Comparison of ENCODE assay signal across 8 mouse cellular contexts in the genomic region with DNA sequence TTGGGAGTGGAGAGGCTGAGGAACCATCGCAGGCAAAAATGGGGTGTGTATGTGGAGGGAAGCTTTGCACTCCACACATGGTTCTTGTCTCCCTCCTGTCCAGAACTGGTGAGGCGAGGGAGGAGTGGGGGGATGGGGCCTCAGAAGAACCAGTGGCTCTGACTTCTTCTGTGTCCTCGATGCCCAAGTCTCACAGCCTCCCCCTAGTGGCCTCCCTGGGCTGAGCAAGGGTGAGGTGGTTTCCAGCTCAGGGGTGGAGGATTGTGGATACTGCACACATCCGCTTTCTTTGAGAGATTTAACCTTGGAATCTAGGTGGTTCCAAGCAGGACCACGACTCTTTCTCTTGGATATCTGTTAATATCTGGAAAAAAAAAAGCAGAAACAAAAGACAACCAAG. TPM values are rescaled to one million over a fixed set of nuclear protein-coding genes. Genes with fewer than 3 reads are reported as not detected.
DNase-seq lines count a peak whose midpoint lies in the region; ATAC-seq and TF ChIP-seq lines count a peak whose summit lies in the region.

No protein-coding gene starts in this region.

- TF ChIP-seq EP300 in liver, postnatal 0 days (IDR thresholded peaks at IDR 0.05; ENCODE audit: low read depth) = no peak

- no peak for TF ChIP-seq POLR2A in testis, adult 2 months (IDR thresholded peaks at IDR 0.05; ENCODE audit: control insufficient read depth, low read depth, low read length)

- 43% methylated on average over 5 of the region's 5 CpGs for WGBS in kidney, embryonic 15.5 days
- 27% methylated on average over 5 of the region's 5 CpGs for WGBS in liver, postnatal 0 days (ENCODE audit: insufficient replicate concordance)

- H3K4me2 ChIP-seq in kidney, embryonic 15.5 days = no peak overlapping the region
- no peak overlapping the region for H3K4me2 ChIP-seq in liver, postnatal 0 days (ENCODE audit: low read depth, low read length)

- H3K27ac ChIP-seq in testis, adult 2 months (ENCODE audit: control insufficient read depth, insufficient read depth, low read depth, low read length) = no peak overlapping the region
- H3K27ac ChIP-seq in kidney, embryonic 15.5 days = no peak overlapping the region
- no peak overlapping the region for H3K27ac ChIP-seq in liver, postnatal 0 days (ENCODE audit: low read depth)

- H3K27me3 ChIP-seq in testis, adult 2 months (ENCODE audit: control insufficient read depth, insufficient read depth, low read length) = no peaks in the 10 kb centered on the region
- peaks cover 3% of the 10 kb centered on the region; the same call in 1 of the 2 replicates for H3K27me3 ChIP-seq in kidney, embryonic 15.5 days
- no peaks in the 10 kb centered on the region for H3K27me3 ChIP-seq in liver, postnatal 0 days (ENCODE audit: insufficient read depth, low read length)

- no peaks in the 10 kb centered on the region for H3K9me3 ChIP-seq in kidney, embryonic 15.5 days (replicated peaks)
- no peaks in the 10 kb centered on the region for H3K9me3 ChIP-seq in liver, postnatal 0 days (ENCODE audit: low read length)

- no peaks in the 10 kb centered on the region for H3K36me3 ChIP-seq in testis, adult 2 months (ENCODE audit: control insufficient read depth, insufficient read depth, low read length)
- H3K36me3 ChIP-seq in kidney, embryonic 15.5 days = no peaks in the 10 kb centered on the region
- H3K36me3 ChIP-seq in liver, postnatal 0 days (replicated peaks; ENCODE audit: insufficient read depth, low read length) = no peaks in the 10 kb centered on the region

- peak; percentile 71; the same call in 1 of the 2 replicates for TF ChIP-seq CTCF in testis, adult 2 months (IDR thresholded peaks at IDR 0.05; ENCODE audit: control insufficient read depth, insufficient read depth, insufficient replicate concordance, low read depth, low read length)
- TF ChIP-seq CTCF in liver, postnatal 0 days (IDR thresholded peaks at IDR 0.05; ENCODE audit: low read depth) = peak; percentile 79

- no peak overlapping the region for H3K9ac ChIP-seq in kidney, embryonic 15.5 days
- H3K9ac ChIP-seq in liver, postnatal 0 days (replicated peaks) = no peak overlapping the region

- H3K4me3 ChIP-seq in testis, adult 2 months (ENCODE audit: control insufficient read depth, low read depth, low read length) = no peak overlapping the region
- no peak overlapping the region for H3K4me3 ChIP-seq in kidney, embryonic 15.5 days (replicated peaks)
- no peak overlapping the region for H3K4me3 ChIP-seq in liver, postnatal 0 days (ENCODE audit: low read depth, low read length)

- H3K4me1 ChIP-seq in testis, adult 2 months (ENCODE audit: control insufficient read depth, insufficient read depth, low read length) = no peaks in the 10 kb centered on the region
- H3K4me1 ChIP-seq in kidney, embryonic 15.5 days = no peaks in the 10 kb centered on the region
- H3K4me1 ChIP-seq in liver, postnatal 0 days (ENCODE audit: insufficient read depth) = no peaks in the 10 kb centered on the region

- DNase-seq in testis, postnatal 14 days (ENCODE audit: low spot score) = no peak
- DNase-seq in adrenal gland, adult 8-10 months = peak; percentile 37
- DNase-seq in embryo, embryonic 10.5 days (ENCODE audit: low spot score) = peak; percentile 59
- DNase-seq in liver, postnatal 0 days = peak; percentile 66
- DNase-seq in right cerebral cortex, adult 18-20 months = peak; percentile 66

- ATAC-seq in kidney, embryonic 15.5 days (replicated peaks; ENCODE audit: low FRiP score) = 0 out of 2 replicates have a peak, but pooled peaks have one; percentile 40
- no peak for ATAC-seq in liver, postnatal 0 days
- ATAC-seq in inflammation-experienced regulatory T-cells, adult 6 months = no peak

RNA-seq across cellular contexts. Expression of a gene that starts 44.5 kb away (rescaled TPM):
- polyA plus RNA-seq in testis, adult 2 months (2012; rRNA removed) = 2.7 and 2.9 TPM in 2 replicates
- total RNA-seq in adrenal gland, adult 8-10 months (2022) = not detected
- 0.23 TPM in 1 of 2 replicates, not detected in the other for polyA plus RNA-seq in kidney, embryonic 15.5 days (2015; fragmentation: Nextera tagmentation; extraction: Ambion mirVana)
- polyA plus RNA-seq in liver, postnatal 0 days (2015; fragmentation: Nextera tagmentation; extraction: Ambion mirVana) = not detected in 2 replicates
- not detected for polyA plus RNA-seq in inflammation-experienced regulatory T-cells, adult 6 months (2017; shearing (Covaris generic))
